In the genomic region with DNA sequence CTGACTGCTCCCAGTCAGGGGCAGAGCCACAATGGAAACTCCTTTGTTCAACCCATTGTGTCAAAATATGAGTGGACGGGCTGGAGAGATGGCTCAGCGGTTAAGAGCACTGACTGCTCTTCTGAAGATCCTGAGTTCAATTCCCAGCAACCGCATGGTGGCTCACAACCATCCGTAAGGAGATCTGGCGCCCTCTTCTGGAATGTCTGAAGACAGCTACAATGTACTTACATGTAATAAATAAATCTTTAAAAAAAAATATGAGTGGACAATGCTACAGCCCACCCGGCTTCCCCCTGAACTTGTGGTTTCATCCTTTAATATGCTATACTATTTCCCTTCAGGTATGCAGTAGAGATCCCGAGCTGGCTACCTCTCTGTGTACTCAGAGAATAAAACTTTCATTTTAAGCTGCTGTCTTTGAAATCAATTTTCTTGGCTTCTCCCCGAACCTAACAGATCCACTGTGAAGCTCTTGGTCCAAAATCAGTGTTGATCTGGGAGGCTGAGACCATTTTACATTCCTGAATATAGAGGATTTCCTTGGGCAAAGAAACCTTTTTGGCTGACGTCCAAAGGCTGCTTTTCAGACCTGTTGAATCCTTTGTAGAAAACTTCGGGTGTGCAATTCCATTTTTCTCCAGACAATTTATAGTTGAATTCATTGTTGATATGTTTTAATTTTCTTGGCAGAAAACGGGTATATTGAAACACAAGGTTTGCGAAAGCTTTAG, we compare ENCODE assay signal across 8 mouse cellular contexts. TPM values are rescaled to one million over a fixed set of nuclear protein-coding genes. Genes with fewer than 3 reads are reported as not detected.
DNase-seq lines count a peak whose midpoint lies in the region; ATAC-seq lines count a peak whose summit lies in the region.

No protein-coding gene starts in this region.

- H3K27me3 ChIP-seq in hindbrain, embryonic 12.5 days = no peaks in the 10 kb centered on the region; the same call in 1 of the 2 replicates
- no peaks in the 10 kb centered on the region for H3K27me3 ChIP-seq in liver, embryonic 13.5 days
- H3K27me3 ChIP-seq in neural tube, embryonic 15.5 days (replicated peaks) = no peaks in the 10 kb centered on the region

- 70% methylated on average over 12 of the region's 12 CpGs for WGBS in hindbrain, embryonic 12.5 days
- 56% methylated on average over 12 of the region's 12 CpGs for WGBS in liver, embryonic 13.5 days (ENCODE audit: insufficient replicate concordance)
- 74% methylated on average over 12 of the region's 12 CpGs for WGBS in neural tube, embryonic 15.5 days

- H3K9ac ChIP-seq in hindbrain, embryonic 12.5 days = no peak overlapping the region
- H3K9ac ChIP-seq in liver, embryonic 13.5 days = peak overlapping the region; percentile 80; the same call in 1 of the 2 replicates
- 0 out of 2 replicates have a peak overlapping the region, but pooled peaks have one; percentile 59 for H3K9ac ChIP-seq in neural tube, embryonic 15.5 days (replicated peaks)

- peaks cover 23% of the 10 kb centered on the region for H3K36me3 ChIP-seq in hindbrain, embryonic 12.5 days
- H3K36me3 ChIP-seq in liver, embryonic 13.5 days = peaks cover 16% of the 10 kb centered on the region
- H3K36me3 ChIP-seq in neural tube, embryonic 15.5 days = peaks cover 25% of the 10 kb centered on the region

- no peak overlapping the region for H3K27ac ChIP-seq in brown adipose tissue, adult 24 weeks (replicated peaks; ENCODE audit: low read depth, low read length)
- H3K27ac ChIP-seq in hindbrain, embryonic 12.5 days = no peak overlapping the region
- no peak overlapping the region for H3K27ac ChIP-seq in liver, embryonic 13.5 days
- no peak overlapping the region for H3K27ac ChIP-seq in neural tube, embryonic 15.5 days (replicated peaks)

- H3K4me3 ChIP-seq in brown adipose tissue, adult 24 weeks (ENCODE audit: insufficient read depth, low read depth, low read length) = peak overlapping the region; percentile 86; the same call in 1 of the 2 replicates
- peak overlapping the region; percentile 72; the same call in 1 of the 2 replicates for H3K4me3 ChIP-seq in hindbrain, embryonic 12.5 days
- peak overlapping the region; percentile 77 for H3K4me3 ChIP-seq in liver, embryonic 13.5 days (replicated peaks)
- H3K4me3 ChIP-seq in neural tube, embryonic 15.5 days (replicated peaks) = peak overlapping the region; percentile 54

- DNase-seq in right cerebral cortex, adult 18-20 months = peak; percentile 8
- no peak for DNase-seq in right cerebral cortex, adult 2 months (ENCODE audit: low spot score in 2 of 2)
- peak; percentile 38 for DNase-seq in liver, embryonic 13.5 days
- no peak for DNase-seq in layer of hippocampus, postnatal 25 days (ENCODE audit: extremely low spot score in 1 of 2, low spot score in 1 of 2)
- DNase-seq in urinary bladder, postnatal 25 days (ENCODE audit: low spot score) = no peak

- H3K4me1 ChIP-seq in brown adipose tissue, adult 24 weeks (ENCODE audit: control insufficient read depth, insufficient read depth, insufficient read length, low read length) = peaks cover 5% of the 10 kb centered on the region; the same call in 1 of the 2 replicates
- H3K4me1 ChIP-seq in hindbrain, embryonic 12.5 days = peaks cover 13% of the 10 kb centered on the region
- H3K4me1 ChIP-seq in liver, embryonic 13.5 days (replicated peaks) = peaks cover 18% of the 10 kb centered on the region
- H3K4me1 ChIP-seq in neural tube, embryonic 15.5 days = peaks cover 17% of the 10 kb centered on the region

- H3K9me3 ChIP-seq in hindbrain, embryonic 12.5 days (replicated peaks) = no peaks in the 10 kb centered on the region
- H3K9me3 ChIP-seq in liver, embryonic 13.5 days (replicated peaks) = no peaks in the 10 kb centered on the region
- no peaks in the 10 kb centered on the region for H3K9me3 ChIP-seq in neural tube, embryonic 15.5 days (replicated peaks)

- peak overlapping the region; percentile 80 for H3K4me2 ChIP-seq in hindbrain, embryonic 12.5 days (replicated peaks)
- H3K4me2 ChIP-seq in liver, embryonic 13.5 days = peak overlapping the region; percentile 83
- H3K4me2 ChIP-seq in neural tube, embryonic 15.5 days = peak overlapping the region; percentile 81

- ATAC-seq in hindbrain, embryonic 12.5 days (ENCODE audit: low FRiP score) = no peak
- ATAC-seq in liver, embryonic 13.5 days (ENCODE audit: low read depth) = no peak
- ATAC-seq in neural tube, embryonic 15.5 days (ENCODE audit: low FRiP score) = no peak

RNA-seq across cellular contexts. Expression of a gene that starts 0.8 kb away (rescaled TPM):
- polyA plus RNA-seq in brown adipose tissue, adult 24 weeks (2012; ENCODE audit: insufficient read depth, insufficient read length, missing spikeins) = 3.9 and 7.1 TPM in 2 replicates
- 17.9 and 20.3 TPM in 2 replicates for polyA plus RNA-seq in hindbrain, embryonic 12.5 days (2016; fragmentation: Nextera tagmentation; extraction: Ambion mirVana)
- polyA plus RNA-seq in liver, embryonic 13.5 days (2015; fragmentation: Nextera tagmentation; extraction: Ambion mirVana) = 3.5 and 4.0 TPM in 2 replicates
- polyA plus RNA-seq in neural tube, embryonic 15.5 days (2015; fragmentation: Nextera tagmentation; extraction: Ambion mirVana) = 17.9 and 21.5 TPM in 2 replicates
- 10 to 100 TPM; 17.2 to 17.8 TPM for total RNA-seq in layer of hippocampus, postnatal 25 days (2021)

RNA-seq across cellular contexts. Expression of a gene that starts 26.5 kb away (rescaled TPM):
- 0.95 and 5.0 TPM in 2 replicates for polyA plus RNA-seq in brown adipose tissue, adult 24 weeks (2012; ENCODE audit: insufficient read depth, insufficient read length, missing spikeins)
- polyA plus RNA-seq in hindbrain, embryonic 12.5 days (2016; fragmentation: Nextera tagmentation; extraction: Ambion mirVana) = 7.9 and 8.9 TPM in 2 replicates
- 6.4 and 6.5 TPM in 2 replicates for polyA plus RNA-seq in liver, embryonic 13.5 days (2015; fragmentation: Nextera tagmentation; extraction: Ambion mirVana)
- 8.5 and 9.0 TPM in 2 replicates for polyA plus RNA-seq in neural tube, embryonic 15.5 days (2015; fragmentation: Nextera tagmentation; extraction: Ambion mirVana)
- total RNA-seq in layer of hippocampus, postnatal 25 days (2021) = 1 to 10 TPM; 3.4 to 4.9 TPM

RNA-seq across cellular contexts. Expression of a gene that starts 41.1 kb away (rescaled TPM):
- polyA plus RNA-seq in brown adipose tissue, adult 24 weeks (2012; ENCODE audit: insufficient read depth, insufficient read length, missing spikeins) = 1.5 and 3.0 TPM in 2 replicates
- 22.6 and 25.4 TPM in 2 replicates for polyA plus RNA-seq in hindbrain, embryonic 12.5 days (2016; fragmentation: Nextera tagmentation; extraction: Ambion mirVana)
- polyA plus RNA-seq in liver, embryonic 13.5 days (2015; fragmentation: Nextera tagmentation; extraction: Ambion mirVana) = 2.7 and 3.3 TPM in 2 replicates
- polyA plus RNA-seq in neural tube, embryonic 15.5 days (2015; fragmentation: Nextera tagmentation; extraction: Ambion mirVana) = 23.7 and 24.7 TPM in 2 replicates
- 10 to 100 TPM; 19.9 to 22.4 TPM for total RNA-seq in layer of hippocampus, postnatal 25 days (2021)

RNA-seq across cellular contexts. Expression of a gene that starts 44.9 kb away (rescaled TPM):
- 29.1 and 29.8 TPM in 2 replicates for polyA plus RNA-seq in brown adipose tissue, adult 24 weeks (2012; ENCODE audit: insufficient read depth, insufficient read length, missing spikeins)
- 8.1 and 10.2 TPM in 2 replicates for polyA plus RNA-seq in hindbrain, embryonic 12.5 days (2016; fragmentation: Nextera tagmentation; extraction: Ambion mirVana)
- polyA plus RNA-seq in liver, embryonic 13.5 days (2015; fragmentation: Nextera tagmentation; extraction: Ambion mirVana) = 4.0 and 5.0 TPM in 2 replicates
- 8.0 and 8.1 TPM in 2 replicates for polyA plus RNA-seq in neural tube, embryonic 15.5 days (2015; fragmentation: Nextera tagmentation; extraction: Ambion mirVana)
- total RNA-seq in layer of hippocampus, postnatal 25 days (2021) = 10 to 100 TPM; 16.6 to 28.0 TPM

Comparison
In these comparisons a context has a peak if more than half of its experiments do, and no peak if none do; other contexts are left out.
1. DNase-seq: peak in right cerebral cortex, adult 18-20 months (single experiment) and liver, embryonic 13.5 days (single experiment); none in right cerebral cortex, adult 2 months (0 of 2), layer of hippocampus, postnatal 25 days (0 of 2) and urinary bladder, postnatal 25 days (single experiment).
2. Peak in every context shown above with its lines, with median percentiles within 50 percentile points of each other: H3K4me3 ChIP-seq and H3K4me2 ChIP-seq.